Mouse (Mus musculus) lung, postnatal 0 days (tissue): ENCODE measurements around the gene Fgd5. TPM values are rescaled to one million over a fixed set of nuclear protein-coding genes. Genes with fewer than 3 reads are reported as not detected.
A peak's percentile ranks its signal among the peaks of the same experiment; 100 is the strongest.

ENCODE experiments used
- ATAC-seq: fragments of 200-750 bp; cut with Nextera tagmentation; 2 replicates; pipeline ENCODE4 v1.8.0; 2017; ENCODE audit warnings: moderate library complexity
- DNase-seq: peaks from one replicate; pipeline ENCODE4 v3.0.0-alpha.2; 2016; ENCODE audit warnings: low spot score
- H3K27ac ChIP-seq: fragments of 300-500 bp; sonication (generic); 2 replicates; pipeline ENCODE4 v1.5.1; 2014; ENCODE audit warnings: antibody characterized with exemption, mild to moderate bottlenecking, low read length, mixed read lengths
- H3K27me3 ChIP-seq: fragments of 300-500 bp; sonication (generic); replicated peaks from 2 replicates; pipeline ENCODE4 v1.6.1; 2014; ENCODE audit warnings: low read length, mixed read lengths; ENCODE audit not compliant: insufficient read depth
- H3K36me3 ChIP-seq: fragments of 300-500 bp; sonication (generic); 2 replicates; pipeline ENCODE4 v1.6.1; 2014; ENCODE audit warnings: low read length, mixed read lengths; ENCODE audit not compliant: insufficient read depth
- H3K4me1 ChIP-seq: fragments of 300-500 bp; sonication (generic); 2 replicates; pipeline ENCODE4 v1.6.1; 2014; ENCODE audit warnings: antibody characterized with exemption, low read depth, low read length, mixed read lengths; ENCODE audit not compliant: insufficient read depth
- H3K4me2 ChIP-seq: fragments of 300-500 bp; sonication (generic); replicated peaks from 2 replicates; pipeline ENCODE4 v1.6.1; 2014; ENCODE audit warnings: low read depth, mild to moderate bottlenecking, low read length, moderate library complexity, mixed read lengths
- H3K4me3 ChIP-seq: fragments of 300-500 bp; sonication (generic); 2 replicates; pipeline ENCODE4 v1.5.1; 2014; ENCODE audit warnings: low read depth, low read length
- H3K9ac ChIP-seq: fragments of 300-500 bp; sonication (generic); replicated peaks from 2 replicates; pipeline ENCODE4 v1.6.1; 2014; ENCODE audit warnings: low read depth, mild to moderate bottlenecking
- H3K9me3 ChIP-seq: fragments of 300-500 bp; sonication (generic); 2 replicates; pipeline ENCODE4 v1.6.1; 2016; ENCODE audit warnings: low read length, mixed read lengths
- CTCF ChIP-seq: IDR thresholded peaks from 2 replicates; pipeline ENCODE4 v1.5.1; 2016; ENCODE audit warnings: antibody characterized with exemption, mild to moderate bottlenecking
- EP300 ChIP-seq: IDR thresholded peaks from 2 replicates; pipeline ENCODE4 v1.6.1; 2016; ENCODE audit warnings: antibody characterized with exemption, mild to moderate bottlenecking, control low read depth
- WGBS: fragments of 180-500 bp; shearing (Covaris S2); extraction: QIAGEN DNeasy Blood & Tissue Kit; methylation state at CpG from one replicate; pipeline ENCODE4 v1.1.7; 2014; 5-methylcytosine and 5-hydroxymethylcytosine counted together
- polyA plus RNA-seq: library from polyadenylated mRNA; unstranded; fragments of >200 nt; fragmentation: Nextera tagmentation; extraction: Ambion mirVana; gene quantifications from 2 replicates; pipeline ENCODE4 v1.2.1, GENCODE M21; 2015

Gene Fgd5
- polyA plus RNA-seq, 1 experiment from 2014 or later = 19.2 TPM

GRCm38 (mm10) chr6:92021506-92021905 is 42.8 kb downstream of the Fgd5 start:
- Histone ChIP-seq H3K4me2 (no peak overlapping the region), H3K27ac (no peak overlapping the region), H3K9me3 (no peaks in the 10 kb centered on the region), H3K9ac (no peak overlapping the region), H3K36me3 (no peaks in the 10 kb centered on the region), H3K27me3 (no peaks in the 10 kb centered on the region), H3K4me1 (no peaks in the 10 kb centered on the region), H3K4me3 (no peak overlapping the region)
- peak; percentile 50 for DNase-seq
- WGBS = 69% methylated on average over 6 of the region's 6 CpGs
- ATAC-seq = peak; percentile 67
- TF ChIP-seq CTCF (no peak), EP300 (no peak)

DNA sequence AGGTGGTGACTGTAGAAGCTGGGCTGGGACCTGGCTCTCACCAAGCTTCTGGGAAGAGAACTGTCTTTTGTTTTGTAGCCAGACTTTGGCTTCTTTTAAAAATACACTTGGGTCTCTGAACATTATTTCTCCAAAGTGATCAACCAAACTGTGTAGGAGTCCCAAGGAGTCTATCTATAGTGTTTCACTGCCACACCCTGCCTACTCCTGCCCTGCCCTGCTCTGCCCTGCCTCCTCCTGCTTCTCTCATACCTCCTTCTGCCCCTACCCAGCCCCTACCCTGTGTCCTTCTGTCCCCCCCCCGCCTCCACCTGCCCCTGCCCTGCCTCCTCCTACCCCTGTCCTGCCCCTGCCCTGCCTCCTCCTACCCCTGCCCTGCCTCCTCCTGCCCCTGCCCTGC is 46.6 kb downstream of the Fgd5 start:
- H3K4me1 ChIP-seq = no peaks in the 10 kb centered on the region
- no CpG with 5 or more reads among the region's 1 CpGs for WGBS
- no peaks in the 10 kb centered on the region for H3K36me3 ChIP-seq
- H3K9me3 ChIP-seq = no peaks in the 10 kb centered on the region
- H3K27me3 ChIP-seq = no peaks in the 10 kb centered on the region
- TF ChIP-seq EP300 (no peak), CTCF (no peak)
- H3K4me3 ChIP-seq = no peak overlapping the region
- DNase-seq (no peak), ATAC-seq (no peak)
- H3K4me2 ChIP-seq = no peak overlapping the region
- H3K27ac ChIP-seq = no peak overlapping the region
- no peak overlapping the region for H3K9ac ChIP-seq

DNA sequence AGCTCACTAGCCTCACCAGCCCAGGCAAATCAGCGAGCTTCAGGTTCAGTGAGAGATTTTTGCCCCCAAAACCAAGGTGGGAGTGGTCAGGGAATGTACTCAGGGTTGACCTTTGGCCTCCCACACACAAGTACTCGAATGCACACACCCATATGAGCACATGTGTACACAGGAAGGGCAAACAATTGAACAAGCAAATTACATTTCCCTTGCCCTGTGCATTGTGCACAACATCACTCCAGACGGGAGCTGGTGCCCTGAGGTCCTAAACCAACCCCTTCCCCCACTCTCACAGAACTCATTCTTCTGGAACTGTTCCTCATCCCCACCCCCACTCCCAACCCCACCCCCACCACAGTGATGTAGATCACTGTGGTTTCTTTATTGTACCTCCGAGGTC is 48.7 kb downstream of the Fgd5 start:
- DNase-seq = no peak
- Histone ChIP-seq H3K27ac (no peak overlapping the region), H3K4me3 (no peak overlapping the region), H3K9me3 (no peaks in the 10 kb centered on the region), H3K36me3 (no peaks in the 10 kb centered on the region), H3K4me1 (no peaks in the 10 kb centered on the region), H3K4me2 (no peak overlapping the region), H3K9ac (no peak overlapping the region), H3K27me3 (no peaks in the 10 kb centered on the region)
- TF ChIP-seq CTCF (no peak), EP300 (no peak)
- ATAC-seq = peak; percentile 47
- WGBS = 51% methylated on average over 4 of the region's 4 CpGs

DNA sequence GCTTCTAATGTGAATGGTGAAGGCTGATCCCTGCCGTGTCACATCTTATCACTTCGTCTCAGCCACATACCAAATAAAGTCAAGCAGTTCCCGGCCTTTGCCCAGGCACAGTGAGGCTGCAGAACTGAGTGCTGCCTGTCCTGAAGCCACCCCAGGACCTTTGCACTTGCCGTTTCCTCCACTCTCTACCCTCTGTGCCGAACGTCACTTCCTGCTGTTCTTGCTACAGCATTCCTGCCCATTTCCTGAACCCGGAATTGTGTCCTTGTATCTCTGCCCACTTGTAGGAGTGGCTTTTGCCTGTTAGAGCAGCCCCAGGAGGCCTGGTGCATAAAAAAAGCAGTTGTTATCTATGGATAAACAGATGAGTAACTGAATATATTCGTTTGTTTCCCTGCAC is 52.0 kb downstream of the Fgd5 start:
- TF ChIP-seq CTCF = no peak
- 0 out of 2 replicates have a peak, but pooled peaks have one; percentile 31 for TF ChIP-seq EP300
- Histone ChIP-seq H3K27ac (no peak overlapping the region), H3K36me3 (no peaks in the 10 kb centered on the region), H3K4me3 (no peak overlapping the region), H3K4me2 (no peak overlapping the region), H3K4me1 (peaks cover 11% of the 10 kb centered on the region; the same call in 1 of the 2 replicates), H3K27me3 (no peaks in the 10 kb centered on the region), H3K9ac (no peak overlapping the region), H3K9me3 (no peaks in the 10 kb centered on the region)
- no peak for ATAC-seq
- WGBS = 44% methylated on average over 8 of the region's 8 CpGs
- DNase-seq = no peak

DNA sequence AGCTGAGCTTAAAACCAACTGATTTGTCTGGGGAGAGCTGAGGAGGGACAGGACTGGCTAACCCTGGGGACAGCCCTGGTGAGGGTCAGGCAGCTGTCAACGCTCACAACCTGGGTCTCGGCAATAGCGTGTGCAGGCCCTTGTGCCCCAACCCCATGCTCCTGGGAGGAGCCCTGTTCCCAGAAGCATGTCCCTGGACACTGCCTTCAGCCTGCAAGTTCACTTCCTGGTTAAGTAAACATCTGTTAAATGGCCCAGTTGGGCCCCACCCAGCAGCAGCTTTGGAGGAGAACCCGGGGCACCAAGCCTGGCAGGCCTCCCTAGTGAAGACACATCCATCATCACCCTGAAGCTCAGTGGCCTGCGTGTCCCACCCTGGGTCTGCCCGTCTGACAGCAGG is 56.0 kb downstream of the Fgd5 start:
- Histone ChIP-seq H3K4me3 (no peak overlapping the region), H3K9me3 (no peaks in the 10 kb centered on the region), H3K4me2 (no peak overlapping the region), H3K36me3 (no peaks in the 10 kb centered on the region), H3K9ac (no peak overlapping the region), H3K27ac (peak overlapping the region; percentile 54), H3K27me3 (no peaks in the 10 kb centered on the region), H3K4me1 (peaks cover 25% of the 10 kb centered on the region; the same call in 1 of the 2 replicates)
- DNase-seq (peak; percentile 76), ATAC-seq (peak; percentile 87)
- TF ChIP-seq CTCF = no peak
- TF ChIP-seq EP300 = peak; percentile 93
- WGBS = 15% methylated on average over 6 of the region's 6 CpGs

GRCm38 (mm10) chr6:92036372-92036771 is 57.7 kb downstream of the Fgd5 start:
- Histone ChIP-seq H3K9ac (no peak overlapping the region), H3K9me3 (no peaks in the 10 kb centered on the region), H3K4me3 (no peak overlapping the region), H3K36me3 (no peaks in the 10 kb centered on the region), H3K4me2 (no peak overlapping the region), H3K27me3 (no peaks in the 10 kb centered on the region), H3K27ac (0 out of 2 replicates have a peak overlapping the region, but pooled peaks have one; percentile 39), H3K4me1 (peaks cover 28% of the 10 kb centered on the region; the same call in 1 of the 2 replicates)
- 26% methylated on average over 5 of the region's 5 CpGs for WGBS
- ATAC-seq (peak; percentile 67), DNase-seq (peak; percentile 81)
- TF ChIP-seq CTCF (no peak), EP300 (peak; percentile 83; the same call in 1 of the 2 replicates)

DNA sequence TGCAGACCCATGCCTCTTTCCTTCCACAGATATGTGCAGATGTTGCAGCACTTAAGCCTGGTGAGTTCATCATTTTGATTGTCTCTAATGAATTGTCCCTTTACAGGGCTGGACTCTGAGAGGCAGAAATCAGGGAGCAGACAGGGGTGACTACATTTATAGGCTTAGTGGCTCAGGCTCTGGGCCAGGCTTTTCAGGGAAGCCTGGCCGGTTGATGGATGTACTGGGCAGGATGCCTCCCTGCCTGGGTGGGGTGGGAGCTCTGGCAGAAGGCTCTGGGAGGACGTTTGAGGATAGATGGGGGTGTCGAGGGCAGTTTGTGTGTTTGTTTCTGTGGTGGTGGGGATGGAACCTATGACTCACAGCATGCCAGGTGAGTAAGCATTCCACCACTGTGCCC is 59.5 kb downstream of the Fgd5 start:
- Histone ChIP-seq H3K27ac (no peak overlapping the region), H3K9ac (no peak overlapping the region), H3K4me3 (no peak overlapping the region), H3K4me2 (no peak overlapping the region), H3K9me3 (no peaks in the 10 kb centered on the region), H3K4me1 (peaks cover 35% of the 10 kb centered on the region; the same call in 1 of the 2 replicates), H3K36me3 (no peaks in the 10 kb centered on the region), H3K27me3 (no peaks in the 10 kb centered on the region)
- TF ChIP-seq CTCF = no peak
- TF ChIP-seq EP300 = 0 out of 2 replicates have a peak, but pooled peaks have one; percentile 30
- 29% methylated on average over 3 of the region's 3 CpGs for WGBS
- DNase-seq (peak; percentile 38), ATAC-seq (no peak)
